Mouse (Mus musculus) layer of hippocampus, adult 9-10 months (tissue): ENCODE data around the gene Gm9970.

ENCODE experiments used
- DNase-seq: peaks from one replicate; pipeline ENCODE4 v3.0.0; 2022; ENCODE audit warnings: low spot score

Gm9970 gene

GRCm38 (mm10) chr5:31194486-31195485 is 46.2 kb downstream of the Gm9970 start:
- no peak for DNase-seq

DNA sequence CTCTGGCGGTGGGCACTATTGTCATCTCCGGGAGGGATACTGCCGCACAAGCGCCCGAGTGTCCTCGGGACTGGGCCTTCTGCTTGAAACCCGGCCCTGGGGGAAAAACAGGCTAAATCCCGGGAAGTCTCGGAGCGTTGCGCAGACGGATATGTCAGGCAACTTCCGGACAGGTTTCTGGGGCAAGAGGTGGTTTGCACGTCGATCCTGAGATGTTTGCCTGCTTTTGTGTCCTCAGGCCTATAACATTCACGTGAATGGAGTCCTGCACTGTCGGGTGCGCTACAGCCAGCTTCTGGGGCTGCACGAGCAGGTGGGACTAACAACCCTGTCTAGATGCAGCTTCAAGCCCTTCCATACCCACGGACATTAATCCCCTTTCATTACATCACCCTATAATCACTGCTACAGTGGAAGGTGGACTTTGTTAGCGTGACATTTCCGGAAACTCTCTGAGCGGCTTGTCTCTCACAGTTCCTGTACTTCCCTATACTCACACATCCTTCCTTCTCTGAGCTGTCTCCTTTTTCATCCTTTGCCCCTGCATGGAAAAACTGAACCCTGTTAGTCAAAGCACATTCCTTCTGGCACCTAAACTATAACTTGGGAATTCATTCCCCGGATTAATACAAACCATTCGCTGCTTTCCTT is 47.3 kb downstream of the Gm9970 start:
- no peak for DNase-seq

- DNase-seq = peak; percentile 97
Observed at GRCm38 (mm10) chr5:31192939-31193630, 47.9 kb downstream of the Gm9970 start, which contains the start of the genes Snx17 and Eif2b4. Gene Snx17 (plus strand): TSS chr5:31193227. Gene Eif2b4 (minus strand): TSS chr5:31193430.

DNA sequence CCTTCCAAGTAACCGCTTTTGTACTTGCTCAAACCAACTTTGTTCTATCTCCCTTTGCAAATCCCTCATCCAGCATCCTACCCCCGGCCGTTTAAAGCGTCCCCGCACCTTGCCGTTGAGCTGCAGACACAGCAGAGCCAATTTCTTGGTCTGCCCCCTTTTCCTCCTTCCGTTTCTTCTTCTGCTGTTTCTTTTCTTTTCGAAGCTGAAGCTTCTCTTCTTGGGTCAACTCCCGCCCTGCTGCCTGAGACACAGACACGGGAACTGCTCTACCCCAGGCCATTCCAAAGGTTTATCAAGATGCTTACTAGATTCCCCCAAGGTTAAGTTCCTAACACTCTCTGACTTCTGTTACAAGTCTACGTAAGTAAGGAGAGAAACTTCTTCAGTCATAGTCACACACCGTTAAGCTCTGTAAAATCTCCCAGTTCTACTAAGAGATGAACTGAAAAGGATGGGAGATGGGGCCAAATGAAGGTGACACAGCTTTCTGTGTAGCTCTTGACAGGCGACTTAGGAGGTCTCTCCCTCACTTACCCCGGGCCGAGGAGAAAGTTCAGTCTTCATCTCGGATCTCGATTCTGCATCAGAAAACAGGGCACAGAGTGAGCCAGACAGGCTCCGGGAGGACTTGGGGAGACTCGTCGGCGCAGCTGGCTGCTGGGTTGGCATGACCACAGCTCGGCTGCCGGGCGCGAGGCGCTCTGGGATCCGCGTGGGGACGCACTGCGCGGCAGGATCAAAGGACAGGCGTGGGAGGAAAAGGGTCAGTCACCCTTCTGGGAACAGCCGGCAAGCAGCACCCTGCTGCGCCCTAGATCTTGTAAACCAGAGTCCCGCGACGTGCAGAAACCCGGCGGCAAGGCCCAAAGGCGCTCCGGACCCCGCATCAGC is 48.7 kb downstream of the Gm9970 start:
- DNase-seq = no peak
